Mouse (Mus musculus): ENCODE measurements at regions not wholly inside any gene's neighbourhood (a gene's known extent, or its start where the extent isn't known, plus 50 kb on each side); places are given as distances from the start of the nearest gene placed in this dataset.

- DNase-seq = no peak
Measured at GRCm38 (mm10) chr14:15603954-15604523, 165.3 kb upstream of the Lrrc3b start.

- no peak for DNase-seq
Measured at GRCm38 (mm10) chr14:15610166-15610565, 171.4 kb upstream of the Lrrc3b start.

GRCm38 (mm10) chr14:15634581-15634980 is 195.8 kb upstream of the Lrrc3b start:
- no peak for DNase-seq

GRCm38 (mm10) chr14:15637681-15638080 is 198.9 kb upstream of the Lrrc3b start:
- DNase-seq = no peak

- DNase-seq = no peak
Measured at GRCm38 (mm10) chr14:15638869-15639268, 200.1 kb upstream of the Lrrc3b start.

GRCm38 (mm10) chr14:15660886-15661285 is 222.1 kb upstream of the Lrrc3b start:
- DNase-seq = no peak

- no peak for DNase-seq
Measured at GRCm38 (mm10) chr14:15672292-15672691, 233.5 kb upstream of the Lrrc3b start.

- DNase-seq = no peak
Measured at GRCm38 (mm10) chr14:15677218-15677617, 238.4 kb upstream of the Lrrc3b start.

GRCm38 (mm10) chr14:15679456-15679855 is 240.7 kb upstream of the Lrrc3b start:
- DNase-seq = no peak

- DNase-seq = no peak
Measured at GRCm38 (mm10) chr14:15698001-15698400, 259.2 kb upstream of the Lrrc3b start.

- no peak for DNase-seq
Measured at GRCm38 (mm10) chr14:15698607-15699006, 259.8 kb upstream of the Lrrc3b start.

- no peak for DNase-seq
Measured at GRCm38 (mm10) chr14:15722135-15722534, 283.3 kb upstream of the Lrrc3b start.

GRCm38 (mm10) chr14:15746629-15747238 is 307.9 kb upstream of the Lrrc3b start:
- DNase-seq = peak; percentile 75

- DNase-seq = peak; percentile 62
Measured at GRCm38 (mm10) chr14:15769846-15770448, 331.2 kb upstream of the Lrrc3b start.

- DNase-seq = no peak
Measured at GRCm38 (mm10) chr14:15784727-15785126, 345.9 kb upstream of the Lrrc3b start.

GRCm38 (mm10) chr14:15785230-15785629 is 346.4 kb upstream of the Lrrc3b start:
- DNase-seq = peak; percentile 36

- no peak for DNase-seq
Measured at GRCm38 (mm10) chr14:15795698-15796097, 356.9 kb upstream of the Lrrc3b start.

GRCm38 (mm10) chr14:15797019-15797418 is 358.2 kb upstream of the Lrrc3b start:
- DNase-seq = no peak

- no peak for DNase-seq
Measured at GRCm38 (mm10) chr14:15801477-15802099, 362.8 kb upstream of the Lrrc3b start.

- no peak for DNase-seq
Measured at GRCm38 (mm10) chr14:15809083-15809482, 370.3 kb upstream of the Lrrc3b start.

GRCm38 (mm10) chr14:15841390-15842023 is 402.7 kb upstream of the Lrrc3b start:
- no peak for DNase-seq

- no peak for DNase-seq
Measured at GRCm38 (mm10) chr14:15842024-15842599, 403.3 kb upstream of the Lrrc3b start.

GRCm38 (mm10) chr14:15868520-15868919 is 380.6 kb upstream of the Ngly1 start:
- DNase-seq = no peak

All from thymus, postnatal 14 days (tissue).